Mouse (Mus musculus) neutrophil, adult 5-6 weeks (primary cell): ENCODE results near the gene Slc3a1. TPM values are rescaled to one million over a fixed set of nuclear protein-coding genes. Genes with fewer than 3 reads are reported as not detected.

Source experiments
- total RNA-seq: library from RNA; stranded (forward); fragments of 200-1000 nt; gene quantifications from 2 replicates; pipeline ENCODE4 v1.2.3, GENCODE M21; 2017

The Slc3a1 gene
- total RNA-seq, 1 experiment from 2014 or later: 0.12 TPM

Other genes with a start within 250 kb of the Slc3a1 start
- 40.3 and 41.6 TPM in 2 replicates for gene Lrpprc, start 237.6 kb upstream of the Slc3a1 start, total RNA-seq
- 78.3 TPM in 2 replicates for gene Ppm1b, start 71.6 kb upstream of the Slc3a1 start, total RNA-seq
- gene Prepl, start 61.9 kb downstream of the Slc3a1 start, total RNA-seq: 16.5 and 20.1 TPM in 2 replicates
- 2.1 and 5.8 TPM in 2 replicates for gene Camkmt, start 62.2 kb downstream of the Slc3a1 start, total RNA-seq